Mouse (Mus musculus) CH12.LX (cell line): ENCODE measurements at regions not wholly inside any gene's neighbourhood (a gene's known extent, or its start where the extent isn't known, plus 50 kb on each side); places are given as distances from the start of the nearest gene placed in this dataset.

Source experiments
- DNase-seq: peaks from one replicate; pipeline ENCODE4 v3.0.0-alpha.2; 2013; ENCODE audit errors: extremely low read depth
- H3K27ac ChIP-seq: 2 replicates; pipeline ENCODE4 v1.5.1; 2012; ENCODE audit warnings: low read depth, mild to moderate bottlenecking, control low read depth, moderate library complexity; ENCODE audit not compliant: insufficient read depth
- H3K27me3 ChIP-seq: replicated peaks from 2 replicates; pipeline ENCODE3; 2012; ENCODE audit warnings: inconsistent platforms
- H3K36me3 ChIP-seq, 2 experiments: replicated peaks in 1 of 2; 2 replicates each; pipeline versions ENCODE3 to v1.6.1; 2012; ENCODE audit warnings: inconsistent platforms in 1 of 2, low read length in 1 of 2, mild to moderate bottlenecking in 1 of 2, mixed read lengths in 1 of 2, moderate library complexity in 1 of 2; ENCODE audit not compliant: control insufficient read depth in 1 of 2, insufficient read depth in 1 of 2
- H3K4me1 ChIP-seq, 2 experiments: 2 replicates each; pipeline ENCODE4 v1.6.1; 2012; ENCODE audit warnings: inconsistent platforms in 1 of 2, moderate library complexity in 1 of 2; ENCODE audit not compliant: insufficient read depth in 2 of 2, control insufficient read depth in 1 of 2
- H3K4me2 ChIP-seq: 2 replicates; pipeline ENCODE4 v1.6.1; 2012; ENCODE audit warnings: low read depth, mild to moderate bottlenecking, control low read depth; ENCODE audit not compliant: poor library complexity, insufficient read depth, severe bottlenecking
- H3K4me3 ChIP-seq, 3 experiments: fragments of 150-350 bp in 1 of 3; sonication (generic) in 1 of 3; replicated peaks in 1 of 3; 2 replicates each; pipeline versions ENCODE3 to v1.5.1; 2011 to 2012; ENCODE audit warnings: low read depth in 2 of 3, low read length in 2 of 3, mild to moderate bottlenecking in 2 of 3, moderate library complexity in 2 of 3, control low read depth in 1 of 3, improper control_type of control experiment in 1 of 3, inconsistent platforms in 1 of 3, mixed read lengths in 1 of 3; ENCODE audit not compliant: poor library complexity in 1 of 3
- H3K79me2 ChIP-seq: replicated peaks from 2 replicates; pipeline ENCODE4 v1.6.1; 2012; ENCODE audit warnings: mild to moderate bottlenecking, moderate library complexity; ENCODE audit not compliant: control insufficient read depth, poor library complexity, insufficient read depth, severe bottlenecking; ENCODE audit errors: extremely low read depth
- H3K9ac ChIP-seq: 2 replicates; pipeline ENCODE4 v1.6.1; 2012; ENCODE audit warnings: low read depth, mild to moderate bottlenecking, control low read depth, moderate library complexity; ENCODE audit not compliant: insufficient read depth
- H3K9me3 ChIP-seq: replicated peaks from 2 replicates; pipeline ENCODE3; 2012; ENCODE audit warnings: low read length, inconsistent platforms, mixed read lengths
- GABPA ChIP-seq: IDR thresholded peaks from 2 replicates; pipeline ENCODE4 v1.6.1; 2012; ENCODE audit warnings: low read depth, low read length, improper control_type of control experiment, inconsistent platforms; ENCODE audit not compliant: insufficient replicate concordance
- MAX ChIP-seq: IDR thresholded peaks from 2 replicates; pipeline ENCODE4 v1.6.1; 2011; ENCODE audit warnings: low read length, improper control_type of control experiment
- MEF2A ChIP-seq: IDR thresholded peaks from 2 replicates; pipeline ENCODE4 v1.6.1; 2014; ENCODE audit warnings: low read depth, mild to moderate bottlenecking, inconsistent platforms, low read length, improper control_type of control experiment, borderline replicate concordance
- MXI1 ChIP-seq: IDR thresholded peaks from 2 replicates; pipeline ENCODE4 v1.6.1; 2011; ENCODE audit warnings: mild to moderate bottlenecking, low read depth, low read length, improper control_type of control experiment
- SMC3 ChIP-seq: IDR thresholded peaks from 2 replicates; pipeline ENCODE4 v1.6.1; 2011; ENCODE audit warnings: low read depth, low read length, improper control_type of control experiment
- ZC3H11A ChIP-seq: IDR thresholded peaks from 2 replicates; pipeline ENCODE4 v1.6.1; 2012; ENCODE audit warnings: low read depth, mild to moderate bottlenecking, inconsistent platforms, low read length, improper control_type of control experiment
- ZKSCAN1 ChIP-seq: IDR thresholded peaks from 2 replicates; pipeline ENCODE4 v1.6.1; 2012; ENCODE audit warnings: low read depth, inconsistent platforms, low read length, improper control_type of control experiment, borderline replicate concordance
- dilution Hi-C: fragments of 300-500 bp; cut with MboI; formaldehyde crosslinking; loops from 2 replicates; pipeline ENCODE4 v1.14.3; 2020; ENCODE audit warnings: low sequenced_read_pairs; ENCODE audit not compliant: extremely low pct_unique_long_range_greater_than_20kb, extremely low pct_ligation_motif_present
- in situ Hi-C: fragments of 300-500 bp; cut with MboI; formaldehyde crosslinking; loops from 3 replicates; pipeline ENCODE4 v1.14.3; 2019; ENCODE audit warnings: low sequenced_read_pairs, low pct_ligation_motif_present, low pct_unique_long_range_greater_than_20kb, mixed read lengths

- no peak overlapping the region for H3K4me2 ChIP-seq
- H3K9ac ChIP-seq = no peak overlapping the region
- no peaks in the 10 kb centered on the region for H3K79me2 ChIP-seq
- no peaks in the 10 kb centered on the region for H3K36me3 ChIP-seq
- in situ Hi-C loops (no loop called here), dilution Hi-C loops (no loop called here)
- no peak overlapping the region for H3K27ac ChIP-seq
- no peaks in the 10 kb centered on the region for H3K9me3 ChIP-seq
- peaks cover 0 to 5% of the 10 kb centered on the region in 2 experiments; a peak in 1 of 4 replicates for H3K4me1 ChIP-seq
- TF ChIP-seq MEF2A (no peak), ZKSCAN1 (no peak), MXI1 (no peak)
- no peak overlapping the region for H3K4me3 ChIP-seq
- H3K27me3 ChIP-seq = no peaks in the 10 kb centered on the region
- DNase-seq = no peak
Measured at GRCm38 (mm10) chr7:88997815-88998477, 406.1 kb downstream of the Tmem135 start.

- no peak overlapping the region for H3K4me3 ChIP-seq
- no peak overlapping the region for H3K27ac ChIP-seq
- dilution Hi-C loops (no loop called here), in situ Hi-C loops (no loop called here)
- H3K27me3 ChIP-seq = no peaks in the 10 kb centered on the region
- H3K4me1 ChIP-seq = no peaks in the 10 kb centered on the region
- TF ChIP-seq ZC3H11A = no peak
- no peak overlapping the region for H3K4me2 ChIP-seq
- H3K79me2 ChIP-seq = no peaks in the 10 kb centered on the region
- H3K9me3 ChIP-seq = no peaks in the 10 kb centered on the region
- no peak overlapping the region for H3K9ac ChIP-seq
- no peaks in the 10 kb centered on the region for H3K36me3 ChIP-seq
- DNase-seq = no peak
Measured at GRCm38 (mm10) chr7:88974436-88974835, 429.6 kb downstream of the Tmem135 start.

GRCm38 (mm10) chr7:88960841-88961240 lies 443.2 kb downstream of the Tmem135 start:
- in situ Hi-C loops (no loop called here), dilution Hi-C loops (no loop called here)
- Histone ChIP-seq H3K4me3 (no peak overlapping the region), H3K9me3 (no peaks in the 10 kb centered on the region), H3K36me3 (no peaks in the 10 kb centered on the region), H3K27me3 (no peaks in the 10 kb centered on the region), H3K9ac (no peak overlapping the region), H3K27ac (no peak overlapping the region), H3K4me1 (no peaks in the 10 kb centered on the region), H3K79me2 (no peaks in the 10 kb centered on the region), H3K4me2 (no peak overlapping the region)
- TF ChIP-seq SMC3 = no peak
- no peak for TF ChIP-seq GABPA
- TF ChIP-seq MAX = no peak
- DNase-seq = no peak
